Mouse (Mus musculus): ENCODE results near the gene Eml2. TPM values are rescaled to one million over a fixed set of nuclear protein-coding genes. Genes with fewer than 3 reads are reported as not detected.

Eml2 gene
- polyA plus RNA-seq, 1 experiment from 2014 or later: 5.1 TPM

DNA sequence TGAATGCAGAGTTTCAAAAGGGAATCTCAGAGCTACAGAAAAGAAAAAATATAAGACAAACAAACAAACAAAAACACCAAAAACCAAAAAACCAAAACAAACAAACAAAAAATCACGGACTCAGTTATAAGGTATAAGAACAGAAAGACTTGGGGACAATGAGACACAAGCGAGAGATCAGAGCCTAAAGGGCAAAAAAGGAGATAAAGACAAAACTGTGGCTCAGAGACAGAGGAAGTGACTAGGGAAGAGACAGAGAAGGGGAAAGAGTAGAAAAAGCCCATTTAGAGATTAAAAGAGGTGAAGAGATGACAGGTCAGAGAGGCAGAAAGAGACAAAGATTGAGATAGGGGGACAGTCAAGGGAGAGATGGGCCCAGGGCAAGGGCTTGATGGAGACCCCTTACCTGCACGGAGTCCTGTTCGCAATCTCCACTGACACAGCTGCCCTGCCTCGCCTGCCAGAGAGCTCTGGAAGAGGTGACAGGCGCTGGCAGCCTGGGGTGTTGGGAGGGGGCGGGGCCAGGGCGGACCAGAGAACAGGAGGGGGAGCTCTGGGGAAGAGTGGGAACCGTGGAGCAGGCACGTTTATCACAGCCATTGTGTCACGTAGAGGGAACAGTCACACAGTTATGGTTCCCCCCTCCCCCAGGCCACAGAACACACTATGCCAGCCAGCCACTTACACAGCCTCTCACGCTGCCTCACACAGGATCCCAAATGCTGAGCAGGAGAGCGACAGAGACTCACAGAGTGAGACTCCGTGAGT is 10.4 kb upstream of the Eml2 start, which contains the start of gene Gipr:
Gene Gipr, minus strand, starts transcription at position 472 of the 768 bp plus-strand sequence.
- Histone ChIP-seq H3K36me3 (ENCODE audit: control insufficient read depth, insufficient read depth) (no peaks in the 10 kb centered on the region), H3K4me2 (replicated peaks; ENCODE audit: low read depth) (peak within 1 kb of the TSS; percentile 13; the same call in 1 of the 2 replicates), H3K27ac (ENCODE audit: low read depth, low read length) (no peak within 1 kb of the TSS), H3K4me1 (replicated peaks; ENCODE audit: control insufficient read depth, insufficient read depth, low read length) (peaks cover 14% of the 10 kb centered on the region), H3K9me3 (ENCODE audit: control insufficient read depth) (no peaks in the 10 kb centered on the region), H3K9ac (ENCODE audit: low read depth, low read length) (no peak within 1 kb of the TSS), H3K4me3 (ENCODE audit: low read depth, low read length) (no peak within 1 kb of the TSS), H3K27me3 (replicated peaks; ENCODE audit: control insufficient read depth, insufficient read depth, low read length) (no peaks in the 10 kb centered on the region; the same call in 1 of the 2 replicates)
- no peak for TF ChIP-seq CTCF (IDR thresholded peaks at IDR 0.05; ENCODE audit: low read depth)
- 9% methylated on average over 14 of the region's 14 CpGs for WGBS
- no peak for ATAC-seq

DNA sequence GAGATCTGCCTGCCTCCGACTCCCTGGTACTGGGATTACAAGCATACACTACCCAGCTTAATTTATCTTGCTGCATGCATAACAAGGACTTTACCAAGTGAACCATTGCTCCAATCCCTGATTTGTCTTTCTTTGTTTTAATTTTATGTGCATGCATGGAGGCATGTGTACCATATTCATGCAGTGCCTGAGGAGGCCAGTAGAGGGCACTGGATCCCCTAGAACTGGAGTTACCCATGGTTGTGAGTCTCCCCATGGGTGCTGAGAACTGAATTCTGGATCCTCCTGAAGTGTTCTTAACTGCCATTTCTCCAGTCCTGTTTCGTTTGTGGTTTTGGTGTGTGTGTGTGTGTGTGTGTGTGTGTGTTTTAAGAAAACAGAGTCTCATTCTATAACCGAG is 9.2 kb upstream of the Eml2 start:
- peak; percentile 44 for TF ChIP-seq CTCF (IDR thresholded peaks at IDR 0.05; ENCODE audit: low read depth)
- Histone ChIP-seq H3K9me3 (ENCODE audit: control insufficient read depth) (no peaks in the 10 kb centered on the region), H3K27me3 (replicated peaks; ENCODE audit: control insufficient read depth, insufficient read depth, low read length) (no peaks in the 10 kb centered on the region; the same call in 1 of the 2 replicates), H3K4me2 (replicated peaks; ENCODE audit: low read depth) (no peak overlapping the region), H3K4me1 (replicated peaks; ENCODE audit: control insufficient read depth, insufficient read depth, low read length) (peaks cover 14% of the 10 kb centered on the region), H3K36me3 (ENCODE audit: control insufficient read depth, insufficient read depth) (no peaks in the 10 kb centered on the region), H3K27ac (ENCODE audit: low read depth, low read length) (no peak overlapping the region), H3K4me3 (ENCODE audit: low read depth, low read length) (no peak overlapping the region), H3K9ac (ENCODE audit: low read depth, low read length) (no peak overlapping the region)
- no peak for ATAC-seq
- 83% methylated on average over 3 of the region's 3 CpGs for WGBS

DNA sequence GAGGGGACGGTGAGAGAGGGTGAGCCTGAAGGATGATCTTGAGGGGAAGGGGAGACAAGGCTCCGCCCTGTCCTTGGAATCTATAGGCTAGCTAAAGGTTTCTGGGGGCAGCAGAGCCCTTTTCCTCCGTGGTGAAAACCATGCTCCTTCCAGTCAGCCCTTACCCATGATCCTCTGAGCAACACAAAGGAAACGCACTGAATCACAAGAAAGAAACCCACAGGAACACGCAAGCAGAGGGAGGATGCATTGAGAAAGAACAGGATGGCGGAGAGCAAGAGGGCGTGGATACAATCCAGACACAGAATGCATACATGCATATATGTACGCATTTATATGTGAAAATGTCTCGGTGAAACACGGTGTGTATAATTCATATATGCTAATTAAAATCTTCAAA is 6.7 kb upstream of the Eml2 start:
- no peak overlapping the region for H3K4me3 ChIP-seq (ENCODE audit: low read depth, low read length)

DNA sequence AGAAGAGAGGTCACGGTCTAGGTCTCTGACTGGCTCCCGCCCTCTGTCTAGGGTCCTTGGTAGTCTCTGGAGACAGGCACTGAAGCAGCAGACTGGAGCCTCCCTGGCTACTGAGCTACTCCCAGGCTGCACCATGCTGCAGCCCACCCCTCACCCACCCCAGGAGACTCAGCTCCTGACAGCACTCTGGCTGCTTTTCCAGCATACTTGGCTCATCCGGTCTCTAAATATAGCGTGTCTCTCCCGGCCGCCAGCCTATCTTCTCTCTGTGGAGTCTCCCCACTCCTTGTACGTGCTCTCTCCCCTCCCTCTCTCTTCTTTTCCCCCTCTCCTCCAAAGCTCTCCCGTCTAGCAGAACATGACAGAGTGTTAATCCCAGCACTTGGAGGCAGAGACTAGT is 6.1 kb upstream of the Eml2 start:
- no peak for TF ChIP-seq CTCF (IDR thresholded peaks at IDR 0.05; ENCODE audit: low read depth)
- H3K36me3 ChIP-seq (ENCODE audit: control insufficient read depth, insufficient read depth): no peaks in the 10 kb centered on the region
- no peaks in the 10 kb centered on the region for H3K9me3 ChIP-seq (ENCODE audit: control insufficient read depth)
- 47% methylated on average over 8 of the region's 8 CpGs for WGBS
- H3K27ac ChIP-seq (ENCODE audit: low read depth, low read length): no peak overlapping the region
- H3K4me3 ChIP-seq (ENCODE audit: low read depth, low read length): no peak overlapping the region
- H3K4me2 ChIP-seq (replicated peaks; ENCODE audit: low read depth): 0 out of 2 replicates have a peak overlapping the region, but pooled peaks have one; percentile 6
- no peaks in the 10 kb centered on the region; the same call in 1 of the 2 replicates for H3K4me1 ChIP-seq (replicated peaks; ENCODE audit: control insufficient read depth, insufficient read depth, low read length)
- ATAC-seq: no peak
- no peak overlapping the region for H3K9ac ChIP-seq (ENCODE audit: low read depth, low read length)
- H3K27me3 ChIP-seq (replicated peaks; ENCODE audit: control insufficient read depth, insufficient read depth, low read length): no peaks in the 10 kb centered on the region; the same call in 1 of the 2 replicates

More for the DNA sequence above, 6.7 kb upstream of the Eml2 start:
- TF ChIP-seq CTCF (IDR thresholded peaks at IDR 0.05; ENCODE audit: low read depth): no peak
- H3K27me3 ChIP-seq (replicated peaks; ENCODE audit: control insufficient read depth, insufficient read depth, low read length): no peaks in the 10 kb centered on the region; the same call in 1 of the 2 replicates
- H3K9me3 ChIP-seq (ENCODE audit: control insufficient read depth): no peaks in the 10 kb centered on the region
- H3K36me3 ChIP-seq (ENCODE audit: control insufficient read depth, insufficient read depth): no peaks in the 10 kb centered on the region
- ATAC-seq: no peak
- no peak overlapping the region for H3K4me2 ChIP-seq (replicated peaks; ENCODE audit: low read depth)
- no peak overlapping the region for H3K9ac ChIP-seq (ENCODE audit: low read depth, low read length)
- H3K27ac ChIP-seq (ENCODE audit: low read depth, low read length): no peak overlapping the region
- H3K4me1 ChIP-seq (replicated peaks; ENCODE audit: control insufficient read depth, insufficient read depth, low read length): peaks cover 3% of the 10 kb centered on the region; the same call in 1 of the 2 replicates
- WGBS: 64% methylated on average over 10 of the region's 10 CpGs

DNA sequence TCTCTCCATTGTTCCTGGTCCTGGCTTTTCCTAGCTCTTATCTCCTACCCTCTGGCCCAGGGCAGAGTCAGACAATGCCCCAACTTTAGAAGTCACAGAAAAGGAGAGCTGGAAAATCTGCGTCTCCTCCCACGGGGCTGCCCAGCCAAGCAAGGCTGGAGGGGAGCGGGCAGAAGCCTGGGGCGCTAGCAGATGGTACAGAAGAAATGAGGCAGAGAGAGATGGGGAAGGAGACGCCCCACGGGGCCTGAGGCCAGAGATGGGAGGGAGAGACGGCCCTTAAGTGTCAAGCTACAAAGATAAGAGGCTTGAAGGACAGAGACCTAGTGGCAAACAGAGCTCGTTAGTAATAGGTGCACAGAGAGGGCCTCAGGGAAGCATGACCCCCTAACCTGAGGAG is 4.4 kb upstream of the Eml2 start:
- Histone ChIP-seq H3K9me3 (ENCODE audit: control insufficient read depth) (no peaks in the 10 kb centered on the region), H3K9ac (ENCODE audit: low read depth, low read length) (no peak overlapping the region), H3K4me1 (replicated peaks; ENCODE audit: control insufficient read depth, insufficient read depth, low read length) (no peaks in the 10 kb centered on the region), H3K4me2 (replicated peaks; ENCODE audit: low read depth) (no peak overlapping the region), H3K27me3 (replicated peaks; ENCODE audit: control insufficient read depth, insufficient read depth, low read length) (peaks cover 16% of the 10 kb centered on the region), H3K4me3 (ENCODE audit: low read depth, low read length) (no peak overlapping the region), H3K27ac (ENCODE audit: low read depth, low read length) (no peak overlapping the region), H3K36me3 (ENCODE audit: control insufficient read depth, insufficient read depth) (no peaks in the 10 kb centered on the region)
- no peak for TF ChIP-seq CTCF (IDR thresholded peaks at IDR 0.05; ENCODE audit: low read depth)
- ATAC-seq: no peak
- WGBS: 55% methylated on average over 8 of the region's 8 CpGs

DNA sequence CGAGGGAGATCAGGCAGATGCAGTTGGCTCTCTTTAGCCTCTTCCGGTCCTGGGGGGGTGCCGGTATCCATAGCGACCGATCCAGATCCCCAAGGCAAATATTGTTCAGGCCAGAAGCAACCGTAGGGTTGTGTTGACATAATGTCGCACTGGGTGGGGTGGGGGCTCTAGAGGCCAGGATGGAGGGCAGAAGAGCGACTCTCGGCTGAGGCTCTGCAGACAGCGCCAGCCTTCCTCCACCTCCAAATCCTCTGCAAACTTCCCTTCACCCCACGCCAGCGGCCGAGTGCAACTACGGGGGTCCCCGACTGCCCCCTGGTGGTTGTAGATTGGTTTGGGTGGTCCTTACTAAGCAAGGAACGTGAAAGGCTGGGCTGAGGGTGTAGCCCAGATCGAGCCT is 3.3 kb upstream of the Eml2 start:
- H3K27me3 ChIP-seq (replicated peaks; ENCODE audit: control insufficient read depth, insufficient read depth, low read length): peaks cover 26% of the 10 kb centered on the region
- peak; percentile 89 for TF ChIP-seq CTCF (IDR thresholded peaks at IDR 0.05; ENCODE audit: low read depth)
- no peak overlapping the region for H3K27ac ChIP-seq (ENCODE audit: low read depth, low read length)
- no peak overlapping the region for H3K9ac ChIP-seq (ENCODE audit: low read depth, low read length)
- H3K9me3 ChIP-seq (ENCODE audit: control insufficient read depth): no peaks in the 10 kb centered on the region
- no peak for ATAC-seq
- H3K4me3 ChIP-seq (ENCODE audit: low read depth, low read length): no peak overlapping the region
- peak overlapping the region; percentile 35 for H3K4me2 ChIP-seq (replicated peaks; ENCODE audit: low read depth)
- 3% methylated on average over 17 of the region's 17 CpGs for WGBS
- no peaks in the 10 kb centered on the region for H3K36me3 ChIP-seq (ENCODE audit: control insufficient read depth, insufficient read depth)
- no peaks in the 10 kb centered on the region for H3K4me1 ChIP-seq (replicated peaks; ENCODE audit: control insufficient read depth, insufficient read depth, low read length)
